ENCODE assay signal across 10 mouse cellular contexts in the genomic region with DNA sequence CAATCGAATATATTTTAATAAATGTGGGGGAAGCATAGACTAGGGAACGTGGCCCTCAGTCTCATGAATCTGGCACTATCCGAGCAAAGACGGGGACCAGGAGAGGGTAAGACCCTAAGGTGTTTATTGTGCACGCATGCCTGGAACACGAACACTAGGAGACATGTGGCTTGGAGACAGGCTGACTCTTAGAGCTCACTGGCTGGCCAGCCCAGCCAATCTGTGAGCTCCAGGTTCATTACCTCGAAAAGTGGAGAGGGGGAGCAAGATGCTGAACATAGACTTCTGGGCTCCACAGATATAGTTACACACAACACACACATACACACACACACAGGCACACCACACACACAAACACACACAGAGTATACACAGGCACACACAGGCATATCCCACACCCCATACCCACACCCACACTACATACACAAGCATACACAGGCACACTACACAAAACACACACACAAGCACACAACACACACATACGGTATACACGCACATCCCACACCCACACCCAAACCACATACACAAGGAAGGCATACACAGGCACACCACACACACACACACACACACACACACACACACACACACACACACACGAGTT. TPM values are rescaled to one million over a fixed set of nuclear protein-coding genes. Genes with fewer than 3 reads are reported as not detected.
DNase-seq lines count a peak whose midpoint lies in the region; ATAC-seq and TF ChIP-seq lines count a peak whose summit lies in the region.
"Had no signal": no experiment of that assay in that cellular context is flagged by ENCODE, and none has a peak within 500 bp of the region (broad histone marks: within the 10 kb centered on the region; RNA-seq: fewer than 3 reads in every experiment).

No protein-coding gene starts in this region.

- H3K27ac ChIP-seq in cerebellum, adult 2 months (ENCODE audit: insufficient read depth, low read length): peak overlapping the region; percentile 43; the same call in 1 of the 2 replicates
- peak overlapping the region; percentile 66 for H3K27ac ChIP-seq in heart, embryonic 12.5 days (ENCODE audit: poor library complexity, severe bottlenecking)
- no peak overlapping the region for H3K27ac ChIP-seq in midbrain, embryonic 16.5 days (ENCODE audit: low read length)
- no peak overlapping the region for H3K27ac ChIP-seq in midbrain, embryonic 10.5 days (replicated peaks)
- peak overlapping the region; percentile 18; the same call in 1 of the 2 replicates for H3K27ac ChIP-seq in olfactory bulb, adult 2 months (ENCODE audit: insufficient read depth, low read depth, low read length)
- H3K27ac ChIP-seq: midbrain, embryonic 12.5 days had no signal

- H3K4me2 ChIP-seq in heart, embryonic 12.5 days: peak overlapping the region; percentile 23
- no peak overlapping the region for H3K4me2 ChIP-seq in midbrain, embryonic 16.5 days (ENCODE audit: low read length)
- H3K4me2 ChIP-seq: midbrain, embryonic 12.5 days had no signal

- DNase-seq in cerebellum, adult 2 months: peak in 1 of 2 experiments; percentile 39
- DNase-seq in cerebellum, adult 9-10 months: no peak
- DNase-seq in heart, adult 18-20 months: no peak
- DNase-seq in midbrain, embryonic 10.5 days (ENCODE audit: low spot score): no peak
- DNase-seq in adrenal gland, postnatal 4 days (ENCODE audit: low spot score in 2 of 2): no peak
- DNase-seq: kidney, postnatal 36 days had no signal

- H3K36me3 ChIP-seq in heart, embryonic 12.5 days: peaks cover 20% of the 10 kb centered on the region
- no peaks in the 10 kb centered on the region for H3K36me3 ChIP-seq in midbrain, embryonic 16.5 days (ENCODE audit: control insufficient read depth, insufficient read depth, low read length)
- H3K36me3 ChIP-seq in midbrain, embryonic 10.5 days: peaks cover 16% of the 10 kb centered on the region

- no peak for TF ChIP-seq POLR2A in cerebellum, adult 2 months (IDR thresholded peaks at IDR 0.05; ENCODE audit: borderline replicate concordance, insufficient read depth, low read length)
- no peak for TF ChIP-seq POLR2A in olfactory bulb, adult 2 months (IDR thresholded peaks at IDR 0.05; ENCODE audit: insufficient read depth, low read depth, low read length)

- peaks cover 4% of the 10 kb centered on the region; the same call in 1 of the 2 replicates for H3K4me1 ChIP-seq in cerebellum, adult 2 months (ENCODE audit: control insufficient read depth, insufficient read depth, low read length)
- H3K4me1 ChIP-seq in heart, embryonic 12.5 days (replicated peaks): peaks cover 29% of the 10 kb centered on the region
- H3K4me1 ChIP-seq in midbrain, embryonic 16.5 days (ENCODE audit: control insufficient read depth, insufficient read depth, low read length): peaks cover 8% of the 10 kb centered on the region; the same call in 1 of the 2 replicates
- H3K4me1 ChIP-seq in midbrain, embryonic 10.5 days: no peaks in the 10 kb centered on the region
- H3K4me1 ChIP-seq in olfactory bulb, adult 2 months (ENCODE audit: control insufficient read depth, insufficient read depth, low read length): peaks cover 2% of the 10 kb centered on the region; the same call in 1 of the 2 replicates
- H3K4me1 ChIP-seq: midbrain, embryonic 12.5 days had no signal

- 48% methylated on average over 10 of the region's 10 CpGs for WGBS in cerebellum, adult 2 months
- 70% methylated on average over 10 of the region's 10 CpGs for WGBS in heart, embryonic 12.5 days
- 85% methylated on average over 10 of the region's 10 CpGs for WGBS in midbrain, embryonic 16.5 days
- WGBS in midbrain, embryonic 10.5 days: 89% methylated on average over 10 of the region's 10 CpGs
- WGBS in olfactory bulb, adult 2 months: 73% methylated on average over 10 of the region's 10 CpGs

- 0 out of 2 replicates have a peak overlapping the region, but pooled peaks have one; percentile 54 for H3K9ac ChIP-seq in heart, embryonic 12.5 days
- no peak overlapping the region for H3K9ac ChIP-seq in midbrain, embryonic 16.5 days (ENCODE audit: low read depth, low read length)
- H3K9ac ChIP-seq: midbrain, embryonic 12.5 days had no signal

- no peaks in the 10 kb centered on the region for H3K27me3 ChIP-seq in cerebellum, adult 2 months (ENCODE audit: control insufficient read depth, insufficient read depth, low read length)
- no peaks in the 10 kb centered on the region for H3K27me3 ChIP-seq in heart, embryonic 12.5 days (replicated peaks)
- no peaks in the 10 kb centered on the region for H3K27me3 ChIP-seq in midbrain, embryonic 16.5 days (ENCODE audit: control insufficient read depth, insufficient read depth, low read depth, low read length)
- no peaks in the 10 kb centered on the region for H3K27me3 ChIP-seq in midbrain, embryonic 10.5 days (ENCODE audit: low read depth, poor library complexity, severe bottlenecking)
- H3K27me3 ChIP-seq: midbrain, embryonic 12.5 days had no signal

- no peak overlapping the region for H3K4me3 ChIP-seq in cerebellum, adult 2 months (replicated peaks; ENCODE audit: insufficient read depth, low read depth, low read length)
- no peak overlapping the region for H3K4me3 ChIP-seq in heart, embryonic 12.5 days
- no peak overlapping the region for H3K4me3 ChIP-seq in midbrain, embryonic 16.5 days (ENCODE audit: low read depth, low read length)
- no peak overlapping the region for H3K4me3 ChIP-seq in midbrain, embryonic 10.5 days
- no peak overlapping the region for H3K4me3 ChIP-seq in olfactory bulb, adult 2 months (ENCODE audit: insufficient read depth, low read depth, low read length)
- H3K4me3 ChIP-seq: midbrain, embryonic 12.5 days had no signal

- TF ChIP-seq CTCF in cerebellum, adult 2 months (IDR thresholded peaks at IDR 0.05; ENCODE audit: borderline replicate concordance, insufficient read depth, low read depth, low read length): no peak
- no peak for TF ChIP-seq CTCF in olfactory bulb, adult 2 months (IDR thresholded peaks at IDR 0.05; ENCODE audit: insufficient read depth, low read depth, low read length)

- no peak for ATAC-seq in heart, embryonic 12.5 days (ENCODE audit: insufficient number of reproducible peaks, low FRiP score)
- peak; percentile 72 for ATAC-seq in midbrain, embryonic 16.5 days

- H3K9me3 ChIP-seq in heart, embryonic 12.5 days (replicated peaks): no peaks in the 10 kb centered on the region
- H3K9me3 ChIP-seq in midbrain, embryonic 16.5 days (replicated peaks; ENCODE audit: control insufficient read depth, low read length, poor library complexity, severe bottlenecking): no peaks in the 10 kb centered on the region
- no peaks in the 10 kb centered on the region for H3K9me3 ChIP-seq in midbrain, embryonic 10.5 days (replicated peaks)
- H3K9me3 ChIP-seq: midbrain, embryonic 12.5 days had no signal

RNA-seq across cellular contexts. Expression of a gene that starts 52.0 kb away (rescaled TPM):
- polyA plus RNA-seq in cerebellum, adult 2 months (2012; rRNA removed): 6.5 and 7.4 TPM in 2 replicates
- 28.7 and 35.4 TPM in 2 replicates for polyA plus RNA-seq in heart, embryonic 12.5 days (2016; fragmentation: Nextera tagmentation; extraction: Ambion mirVana)
- 1 to 10 TPM; 3.1 to 3.5 TPM for total RNA-seq in heart, adult 18-20 months (2021)
- polyA plus RNA-seq in midbrain, embryonic 16.5 days (2015; fragmentation: Nextera tagmentation; extraction: Ambion mirVana): 42.0 and 42.4 TPM in 2 replicates
- polyA plus RNA-seq in midbrain, embryonic 10.5 days (2016; fragmentation: Nextera tagmentation; extraction: Ambion mirVana): 24.8 and 31.3 TPM in 2 replicates
- not detected in 2 replicates for polyA plus RNA-seq in olfactory bulb, adult 2 months (2012; ENCODE audit: insufficient read depth, insufficient read length, low replicate concordance, missing spikeins)
- total RNA-seq in adrenal gland, postnatal 4 days (2021): 10 to 100 TPM; 19.1 to 19.6 TPM

Comparison
In these comparisons a context has a peak if more than half of its experiments do, and no peak if none do; other contexts are left out.
1. H3K27ac ChIP-seq: peak in cerebellum, adult 2 months (single experiment), heart, embryonic 12.5 days (single experiment) and olfactory bulb, adult 2 months (single experiment); none in midbrain, embryonic 16.5 days (single experiment) and midbrain, embryonic 10.5 days (single experiment).